Mouse (Mus musculus) cortical plate, adult 2 months (tissue): ENCODE results near the gene Frmpd3.

Source experiments
- CTCF ChIP-seq: fragments of 200-500 bp; IDR thresholded peaks from 2 replicates; pipeline ENCODE4 v1.5.1; 2011; ENCODE audit warnings: mild to moderate bottlenecking, control low read depth, low read length; ENCODE audit not compliant: insufficient read depth; ENCODE audit errors: extremely low read depth
- POLR2A ChIP-seq: fragments of 200-500 bp; IDR thresholded peaks from 2 replicates; pipeline ENCODE4 v1.6.1; 2011; ENCODE audit warnings: mild to moderate bottlenecking, low read length, control low read depth; ENCODE audit not compliant: insufficient read depth; ENCODE audit errors: extremely low read depth

DNA sequence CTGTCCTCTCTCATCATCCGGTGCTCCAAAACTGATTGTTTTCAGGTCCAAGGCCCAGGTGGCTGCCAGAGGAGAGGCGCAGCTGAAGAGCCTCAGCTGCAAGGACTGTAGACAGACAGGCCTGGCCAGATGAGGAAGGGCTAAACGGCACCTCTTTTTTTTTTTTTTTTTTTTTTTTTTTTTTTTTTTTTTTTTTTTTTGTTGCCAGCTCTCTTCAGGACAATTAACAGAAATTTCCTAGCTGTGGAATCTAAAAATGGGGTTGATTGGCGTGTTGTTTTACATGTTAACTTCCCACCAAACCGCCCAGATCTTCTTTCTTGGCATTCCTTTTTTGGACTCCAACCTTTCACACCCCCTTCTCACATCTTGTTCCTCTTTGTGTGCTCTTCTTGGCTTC is 87.9 kb downstream of the Frmpd3 start:
- TF ChIP-seq CTCF (no peak), POLR2A (no peak)
